Mouse (Mus musculus) heart, embryonic 11.5 days (tissue): Measurements from ENCODE around the gene Clmn. TPM values are rescaled to one million over a fixed set of nuclear protein-coding genes. Genes with fewer than 3 reads are reported as not detected.

ENCODE experiments used
- ATAC-seq: fragments of 200-750 bp; cut with Nextera tagmentation; replicated peaks from 2 replicates; pipeline ENCODE4 v1.8.0; 2017; ENCODE audit warnings: moderate library complexity; ENCODE audit not compliant: insufficient number of reproducible peaks, low FRiP score, low TSS enrichment
- H3K27ac ChIP-seq: fragments of 300-500 bp; sonication (generic); 2 replicates; pipeline ENCODE4 v1.5.1; 2014; ENCODE audit warnings: mild to moderate bottlenecking, low read depth, low read length
- H3K27me3 ChIP-seq: fragments of 300-500 bp; sonication (generic); 2 replicates; pipeline ENCODE4 v1.6.1; 2014; ENCODE audit warnings: mild to moderate bottlenecking, low read length, mixed read lengths; ENCODE audit not compliant: control insufficient read depth, insufficient read depth
- H3K36me3 ChIP-seq: fragments of 300-500 bp; sonication (generic); 2 replicates; pipeline ENCODE4 v1.6.1; 2014; ENCODE audit warnings: mild to moderate bottlenecking, low read length, moderate library complexity, mixed read lengths; ENCODE audit not compliant: control insufficient read depth, insufficient read depth
- H3K4me1 ChIP-seq: fragments of 300-500 bp; sonication (generic); 2 replicates; pipeline ENCODE4 v1.6.1; 2014; ENCODE audit warnings: low read length; ENCODE audit not compliant: control insufficient read depth, insufficient read depth
- H3K4me2 ChIP-seq: fragments of 300-500 bp; sonication (generic); 2 replicates; pipeline ENCODE4 v1.6.1; 2014; ENCODE audit warnings: mild to moderate bottlenecking, moderate library complexity
- H3K4me3 ChIP-seq: fragments of 300-500 bp; sonication (generic); 2 replicates; pipeline ENCODE4 v1.5.1; 2014; ENCODE audit warnings: low read depth, low read length
- H3K9ac ChIP-seq: fragments of 300-500 bp; sonication (generic); 2 replicates; pipeline ENCODE4 v1.6.1; 2014; ENCODE audit warnings: mild to moderate bottlenecking, low read depth, low read length, moderate library complexity
- H3K9me3 ChIP-seq: fragments of 300-500 bp; sonication (generic); replicated peaks from 2 replicates; pipeline ENCODE4 v1.6.1; 2016; ENCODE audit warnings: low read length; ENCODE audit not compliant: control insufficient read depth
- WGBS: fragments of 180-500 bp; shearing (Covaris S2); extraction: QIAGEN DNeasy Blood & Tissue Kit; methylation state at CpG from one replicate; pipeline ENCODE4 v1.1.7; 2014; ENCODE audit not compliant: insufficient replicate concordance; 5-methylcytosine and 5-hydroxymethylcytosine counted together
- polyA plus RNA-seq: library from polyadenylated mRNA; unstranded; fragments of >200 nt; fragmentation: Nextera tagmentation; extraction: Ambion mirVana; gene quantifications from 2 replicates; pipeline ENCODE4 v1.2.1, GENCODE M21; 2014

Gene Clmn
- polyA plus RNA-seq, 1 experiment from 2014 or later = 1.5 TPM

- Histone ChIP-seq H3K9me3 (no peaks in the 10 kb centered on the region), H3K4me2 (no peak overlapping the region), H3K4me1 (0 out of 2 replicates have a peak, but pooled peaks cover 2% of the 10 kb centered on the region), H3K9ac (no peak overlapping the region), H3K4me3 (no peak overlapping the region), H3K27me3 (0 out of 2 replicates have a peak, but pooled peaks cover 7% of the 10 kb centered on the region), H3K36me3 (no peaks in the 10 kb centered on the region), H3K27ac (no peak overlapping the region)
- ATAC-seq = no peak
- WGBS = 54% methylated on average over 3 of the region's 3 CpGs
Measured at GRCm38 (mm10) chr12:104868430-104868829, 3.6 kb upstream of the Clmn start.

- H3K4me1 ChIP-seq = 0 out of 2 replicates have a peak, but pooled peaks cover 2% of the 10 kb centered on the region
- H3K36me3 ChIP-seq = no peaks in the 10 kb centered on the region
Measured at GRCm38 (mm10) chr12:104867851-104868250, 3.0 kb upstream of the Clmn start.

GRCm38 (mm10) chr12:104865166-104865535 is 275 bp upstream of the Clmn start:
- Histone ChIP-seq H3K27ac (no peak overlapping the region), H3K36me3 (no peaks in the 10 kb centered on the region), H3K4me3 (peak overlapping the region; percentile 77), H3K9ac (peak overlapping the region; percentile 69), H3K4me2 (peak overlapping the region; percentile 98), H3K9me3 (no peaks in the 10 kb centered on the region), H3K4me1 (0 out of 2 replicates have a peak, but pooled peaks cover 2% of the 10 kb centered on the region), H3K27me3 (0 out of 2 replicates have a peak, but pooled peaks cover 7% of the 10 kb centered on the region)
- ATAC-seq = 0 out of 2 replicates have a peak, but pooled peaks have one; percentile 28
- 0% methylated on average over 7 of the region's 10 CpGs for WGBS

More at GRCm38 (mm10) chr12:104867851-104868250, 3.0 kb upstream of the Clmn start:
- no peak overlapping the region for H3K4me2 ChIP-seq
- H3K9ac ChIP-seq = no peak overlapping the region
- no peaks in the 10 kb centered on the region for H3K9me3 ChIP-seq
- 0 out of 2 replicates have a peak, but pooled peaks cover 7% of the 10 kb centered on the region for H3K27me3 ChIP-seq
- no peak for ATAC-seq
- no peak overlapping the region for H3K4me3 ChIP-seq
- 76% methylated on average over 6 of the region's 6 CpGs for WGBS
- H3K27ac ChIP-seq = no peak overlapping the region

GRCm38 (mm10) chr12:104863653-104864052 is 1.2 kb downstream of the Clmn start:
- Histone ChIP-seq H3K9ac (no peak overlapping the region), H3K4me3 (no peak overlapping the region), H3K27me3 (0 out of 2 replicates have a peak, but pooled peaks cover 7% of the 10 kb centered on the region), H3K27ac (no peak overlapping the region), H3K36me3 (no peaks in the 10 kb centered on the region), H3K9me3 (no peaks in the 10 kb centered on the region), H3K4me1 (0 out of 2 replicates have a peak, but pooled peaks cover 2% of the 10 kb centered on the region), H3K4me2 (no peak overlapping the region; the same call in 1 of the 2 replicates)
- no peak for ATAC-seq
- WGBS = 74% methylated on average over 7 of the region's 7 CpGs

GRCm38 (mm10) chr12:104859140-104859539 is 5.7 kb downstream of the Clmn start:
- 81% methylated on average over 7 of the region's 7 CpGs for WGBS
- no peaks in the 10 kb centered on the region for H3K4me1 ChIP-seq
- no peak for ATAC-seq
- H3K27ac ChIP-seq = no peak overlapping the region
- H3K4me2 ChIP-seq = no peak overlapping the region
- H3K36me3 ChIP-seq = no peaks in the 10 kb centered on the region
- 0 out of 2 replicates have a peak, but pooled peaks cover 4% of the 10 kb centered on the region for H3K27me3 ChIP-seq
- H3K4me3 ChIP-seq = no peak overlapping the region
- H3K9ac ChIP-seq = no peak overlapping the region
- H3K9me3 ChIP-seq = no peaks in the 10 kb centered on the region

GRCm38 (mm10) chr12:104858732-104859131 is 6.1 kb downstream of the Clmn start:
- WGBS = 88% methylated on average over 5 of the region's 5 CpGs
- Histone ChIP-seq H3K4me2 (no peak overlapping the region), H3K4me3 (no peak overlapping the region), H3K9me3 (no peaks in the 10 kb centered on the region), H3K36me3 (no peaks in the 10 kb centered on the region), H3K27ac (no peak overlapping the region), H3K9ac (no peak overlapping the region), H3K4me1 (no peaks in the 10 kb centered on the region), H3K27me3 (0 out of 2 replicates have a peak, but pooled peaks cover 2% of the 10 kb centered on the region)
- no peak for ATAC-seq

- H3K9me3 ChIP-seq = no peaks in the 10 kb centered on the region
- no peaks in the 10 kb centered on the region for H3K27me3 ChIP-seq
- H3K4me1 ChIP-seq = no peaks in the 10 kb centered on the region
- no peak for ATAC-seq
- H3K9ac ChIP-seq = no peak overlapping the region
- no peak overlapping the region for H3K27ac ChIP-seq
- H3K36me3 ChIP-seq = no peaks in the 10 kb centered on the region
- no peak overlapping the region for H3K4me3 ChIP-seq
- H3K4me2 ChIP-seq = no peak overlapping the region
- WGBS = 71% methylated on average over 10 of the region's 10 CpGs
Measured at GRCm38 (mm10) chr12:104857614-104858013, 7.3 kb downstream of the Clmn start.

GRCm38 (mm10) chr12:104856540-104856939 is 8.3 kb downstream of the Clmn start:
- Histone ChIP-seq H3K9ac (no peak overlapping the region), H3K4me2 (no peak overlapping the region), H3K4me3 (no peak overlapping the region), H3K36me3 (no peaks in the 10 kb centered on the region), H3K27ac (no peak overlapping the region), H3K9me3 (no peaks in the 10 kb centered on the region), H3K27me3 (no peaks in the 10 kb centered on the region), H3K4me1 (no peaks in the 10 kb centered on the region)
- ATAC-seq = no peak
- WGBS = 78% methylated on average over 3 of the region's 3 CpGs

- no peaks in the 10 kb centered on the region for H3K27me3 ChIP-seq
- H3K27ac ChIP-seq = no peak overlapping the region
- no peak overlapping the region for H3K9ac ChIP-seq
- H3K9me3 ChIP-seq = no peaks in the 10 kb centered on the region
- no peak overlapping the region for H3K4me2 ChIP-seq
- H3K4me1 ChIP-seq = no peaks in the 10 kb centered on the region
- H3K4me3 ChIP-seq = no peak overlapping the region
- no peak for ATAC-seq
- H3K36me3 ChIP-seq = no peaks in the 10 kb centered on the region
- WGBS = 75% methylated on average over 7 of the region's 7 CpGs
Measured at GRCm38 (mm10) chr12:104855548-104855947, 9.3 kb downstream of the Clmn start.
